Mouse (Mus musculus) bone marrow, adult 2 months (tissue): ENCODE data around the gene Cldn15. TPM values are rescaled to one million over a fixed set of nuclear protein-coding genes. Genes with fewer than 3 reads are reported as not detected.
"Not testable (repeated sequence)": the region's sequence is repeated elsewhere in the genome, so short reads cannot be mapped to it uniquely, and the experiment has no call there.

Experiments
- H3K27ac ChIP-seq: fragments of 200-500 bp; 2 replicates; pipeline ENCODE4 v1.5.1; 2012; ENCODE audit warnings: low read depth, mild to moderate bottlenecking, control low read depth, inconsistent platforms, low read length; ENCODE audit not compliant: control insufficient read depth, poor library complexity, insufficient read depth
- H3K4me1 ChIP-seq: fragments of 200-500 bp; 2 replicates; pipeline ENCODE4 v1.6.1; 2011; ENCODE audit warnings: low read length; ENCODE audit not compliant: control insufficient read depth, insufficient read depth
- H3K4me3 ChIP-seq: fragments of 200-500 bp; replicated peaks from 2 replicates; pipeline ENCODE3; 2011; ENCODE audit warnings: mild to moderate bottlenecking, low read depth, low read length, control low read depth; ENCODE audit not compliant: control insufficient read depth
- CTCF ChIP-seq: fragments of 200-500 bp; IDR thresholded peaks from 2 replicates; pipeline ENCODE4 v1.5.1; 2011; ENCODE audit warnings: low read length, control low read depth; ENCODE audit not compliant: control insufficient read depth, insufficient read depth
- POLR2A ChIP-seq: fragments of 200-500 bp; IDR thresholded peaks from 2 replicates; pipeline ENCODE4 v1.6.1; 2011; ENCODE audit warnings: low read depth, mild to moderate bottlenecking, control low read depth, low read length, borderline replicate concordance; ENCODE audit not compliant: control insufficient read depth
- WGBS: fragments of 180-500 bp; shearing (Covaris S2); methylation state at CpG from one replicate; pipeline ENCODE4 v1.1.7; 2018; 5-methylcytosine and 5-hydroxymethylcytosine counted together
- polyA plus RNA-seq: library from polyadenylated mRNA; stranded (reverse); fragments of >200 nt; gene quantifications from 2 replicates; pipeline ENCODE4 v1.2.4, GENCODE M21; 2011; ENCODE audit warnings: low replicate concordance; ENCODE audit not compliant: missing spikeins, insufficient read depth, insufficient read length

Cldn15 gene
- polyA plus RNA-seq, 1 experiment: 31.1 TPM

DNA sequence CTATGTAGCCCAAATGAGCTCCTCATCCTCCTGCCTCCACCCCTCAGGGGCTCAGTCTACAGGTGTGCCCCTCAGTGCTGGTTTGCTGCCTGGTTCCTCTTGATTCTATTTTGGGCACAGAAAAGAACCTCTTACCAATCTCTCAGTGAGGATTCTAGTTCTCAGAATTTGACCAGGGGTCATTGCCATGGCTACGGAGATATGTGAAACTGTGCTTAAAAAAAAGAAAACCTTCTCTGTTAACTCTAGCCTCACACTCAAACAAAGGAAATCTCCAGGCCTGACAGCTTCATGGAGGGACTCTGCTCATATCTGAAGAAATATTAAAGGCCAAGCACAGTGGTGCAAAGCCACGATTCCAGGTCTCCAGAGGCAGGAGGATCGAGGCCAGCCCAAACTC, 23.6 kb upstream of the Cldn15 start:
- TF ChIP-seq CTCF (no peak), POLR2A (no peak)
- H3K27ac ChIP-seq: no peak overlapping the region
- no peak overlapping the region for H3K4me3 ChIP-seq
- 70% methylated on average over 3 of the region's 3 CpGs for WGBS
- no peaks in the 10 kb centered on the region for H3K4me1 ChIP-seq

DNA sequence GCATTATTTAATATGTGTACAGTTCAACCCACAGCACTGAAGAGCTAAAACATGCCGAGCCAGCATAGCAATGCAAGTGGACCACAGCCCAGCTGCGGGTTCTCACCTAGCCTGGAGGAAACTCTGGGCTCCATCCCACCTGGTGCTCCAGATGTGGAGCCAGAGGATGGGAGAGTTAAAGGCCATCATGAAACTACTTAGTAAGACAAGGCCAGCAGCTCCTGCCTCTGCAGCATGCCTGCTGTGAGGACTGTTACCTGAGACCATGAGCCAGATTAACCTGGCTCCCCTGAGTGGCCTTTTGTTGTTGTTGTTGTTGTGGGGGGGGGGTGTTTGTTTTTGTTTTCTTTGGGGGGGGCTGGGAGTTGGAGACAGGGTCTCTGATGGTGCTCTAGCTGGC, 23.0 kb upstream of the Cldn15 start:
- Histone ChIP-seq H3K4me1 (no peaks in the 10 kb centered on the region), H3K4me3 (no peak overlapping the region), H3K27ac (no peak overlapping the region)
- TF ChIP-seq CTCF (no peak), POLR2A (no peak)
- WGBS: 80% methylated on average over 2 of the region's 2 CpGs

- no peaks in the 10 kb centered on the region for H3K4me1 ChIP-seq
- no peak overlapping the region for H3K27ac ChIP-seq
- H3K4me3 ChIP-seq: no peak overlapping the region
- WGBS: 78% methylated on average over 12 of the region's 12 CpGs
- TF ChIP-seq CTCF: no peak
- no peak for TF ChIP-seq POLR2A
Observed at GRCm38 (mm10) chr5:136945084-136945483, 21.3 kb upstream of the Cldn15 start.

- TF ChIP-seq CTCF: no peak
- TF ChIP-seq POLR2A: no peak
- no peaks in the 10 kb centered on the region for H3K4me1 ChIP-seq
- H3K4me3 ChIP-seq: no peak overlapping the region
- no peak overlapping the region for H3K27ac ChIP-seq
Observed at GRCm38 (mm10) chr5:136947874-136948273, 18.5 kb upstream of the Cldn15 start.

- H3K4me1 ChIP-seq, H3K4me3 ChIP-seq, H3K27ac ChIP-seq: not testable (repeated sequence)
- WGBS: 73% methylated on average over 14 of the region's 14 CpGs
Observed at GRCm38 (mm10) chr5:136949551-136950336, 16.7 kb upstream of the Cldn15 start.

DNA sequence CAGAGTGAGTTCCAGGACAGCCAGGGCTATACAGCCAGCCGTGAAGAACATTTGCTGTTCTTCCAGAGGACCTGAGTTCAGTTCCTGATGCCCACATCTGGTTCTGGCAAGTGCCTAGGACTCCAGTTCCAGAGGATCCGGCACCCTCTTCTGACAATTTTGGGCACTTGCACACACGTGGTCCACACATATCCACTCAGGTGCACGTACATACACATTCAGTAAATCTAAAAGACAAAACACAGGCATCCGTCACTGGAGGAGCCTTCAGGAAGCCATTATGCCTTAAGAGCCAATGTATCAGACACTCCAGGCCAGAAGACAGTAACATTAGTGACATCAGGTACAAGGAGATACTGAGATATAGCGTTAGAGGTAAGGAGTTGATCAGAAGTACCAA, 15.9 kb upstream of the Cldn15 start:
- Histone ChIP-seq H3K4me1 (no peaks in the 10 kb centered on the region; the same call in 1 of the 2 replicates), H3K27ac (no peak overlapping the region), H3K4me3 (no peak overlapping the region)
- TF ChIP-seq CTCF: no peak
- TF ChIP-seq POLR2A: no peak
- WGBS: 79% methylated on average over 6 of the region's 6 CpGs

GRCm38 (mm10) chr5:136952153-136952552, 14.3 kb upstream of the Cldn15 start:
- Histone ChIP-seq H3K4me3 (no peak overlapping the region), H3K27ac (no peak overlapping the region), H3K4me1 (no peaks in the 10 kb centered on the region; the same call in 1 of the 2 replicates)
- no peak for TF ChIP-seq CTCF
- TF ChIP-seq POLR2A: no peak
- WGBS: 44% methylated on average over 4 of the region's 4 CpGs

DNA sequence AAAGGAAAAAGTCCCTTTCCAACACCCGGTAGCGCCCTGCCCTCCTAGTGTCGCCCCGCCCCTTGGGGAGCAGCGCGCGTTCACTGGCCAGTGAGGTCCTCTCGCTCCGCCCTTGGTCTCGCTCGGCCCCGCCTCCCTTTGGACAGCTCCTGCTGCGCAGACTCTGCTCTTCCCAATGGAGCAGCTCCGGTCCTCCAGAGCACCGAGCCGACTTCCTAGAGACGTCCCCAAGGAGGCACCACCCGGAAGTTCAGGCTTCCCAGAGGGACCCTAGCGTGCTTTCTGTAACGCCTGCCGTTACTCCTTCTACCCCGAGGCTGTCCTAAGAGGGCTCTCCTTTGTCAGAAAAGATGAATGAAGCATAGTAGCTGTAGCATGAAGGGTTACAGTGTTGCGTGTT, 13.4 kb upstream of the Cldn15 start, which contains the start of gene Fis1:
Gene Fis1 (plus strand): TSS at position 261 of the 400 bp plus-strand sequence.
- under 1% methylated on average over 23 of the region's 23 CpGs for WGBS
- Histone ChIP-seq H3K4me1 (no peaks in the 10 kb centered on the region; the same call in 1 of the 2 replicates), H3K4me3 (peak within 1 kb of the TSS; percentile 72), H3K27ac (peak within 1 kb of the TSS; percentile 53; the same call in 1 of the 2 replicates)
- TF ChIP-seq CTCF (no peak), POLR2A (peak; percentile 20; the same call in 1 of the 2 replicates)
